Mouse (Mus musculus): Measurements from ENCODE around the gene Prss46. TPM values are rescaled to one million over a fixed set of nuclear protein-coding genes. Genes with fewer than 3 reads are reported as not detected.

The Prss46 gene
- total and polyA plus RNA-seq, 2 experiments from 2014 or later = not detected

DNA sequence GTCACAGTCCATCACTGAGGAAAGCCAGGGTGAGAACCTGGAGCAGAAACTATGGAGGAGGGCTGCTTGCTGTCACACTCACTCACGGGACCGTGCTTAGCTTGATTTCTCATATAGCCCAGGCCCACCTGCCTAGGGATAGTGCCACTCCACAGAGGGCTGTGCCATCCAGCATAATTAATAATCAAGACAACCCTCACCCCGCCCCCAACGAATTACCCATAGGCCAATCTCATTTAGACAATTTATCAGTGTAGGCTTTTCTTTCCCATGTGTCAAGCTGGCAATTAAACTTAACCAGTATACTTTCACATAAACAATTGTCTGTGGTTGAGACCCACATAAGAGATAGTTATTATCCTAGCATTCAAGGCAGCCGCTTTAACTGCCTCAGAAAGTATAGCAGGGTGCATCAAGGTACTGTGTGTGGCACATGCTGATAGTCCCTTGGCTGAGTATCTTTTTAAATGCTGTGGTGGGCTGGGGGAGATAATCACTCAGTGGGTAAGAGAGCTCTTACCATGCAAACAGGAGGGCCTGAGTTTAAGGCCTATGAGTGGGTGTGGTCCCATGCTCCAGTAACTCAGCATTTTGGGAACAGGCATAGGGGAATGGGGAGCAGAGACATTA is 14.8 kb downstream of the Prss46 start:
- no peaks in the 10 kb centered on the region for H3K9me3 ChIP-seq (replicated peaks; ENCODE audit: control insufficient read depth, low read length)
- no peak overlapping the region for H3K9ac ChIP-seq (replicated peaks; ENCODE audit: low read depth, low read length)

DNA sequence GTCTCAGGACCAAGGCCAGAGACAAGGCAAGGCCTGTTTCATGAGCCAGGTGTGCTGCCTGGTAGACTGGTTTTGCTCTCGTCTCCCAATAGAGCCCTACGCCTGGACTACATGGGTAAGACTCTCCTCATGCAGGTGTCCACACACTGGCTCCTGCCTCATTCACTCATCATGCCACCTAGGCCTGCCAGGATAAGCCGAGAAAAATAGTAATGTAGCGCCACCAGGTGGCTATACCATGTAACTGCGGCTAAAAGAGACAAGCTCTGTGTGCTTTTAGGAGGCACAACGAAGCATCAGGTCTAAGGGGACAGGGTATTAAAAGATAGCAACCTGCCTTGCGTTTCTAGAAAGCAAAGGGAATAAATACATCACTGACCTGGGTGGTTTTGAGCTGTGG is 26.7 kb downstream of the Prss46 start:
- Histone ChIP-seq H3K4me1 (ENCODE audit: control insufficient read depth, insufficient read depth) (peaks cover 11% of the 10 kb centered on the region; the same call in 1 of the 2 replicates), H3K27ac (ENCODE audit: low read depth) (no peak overlapping the region), H3K4me3 (ENCODE audit: low read depth, low read length) (no peak overlapping the region), H3K4me2 (ENCODE audit: low read depth, low read length) (no peak overlapping the region), H3K9ac (replicated peaks; ENCODE audit: low read depth, low read length) (no peak overlapping the region), H3K27me3 (ENCODE audit: control insufficient read depth, insufficient read depth, low read length) (peaks cover 16% of the 10 kb centered on the region), H3K36me3 (replicated peaks; ENCODE audit: control insufficient read depth, insufficient read depth, low read length) (no peaks in the 10 kb centered on the region), H3K9me3 (replicated peaks; ENCODE audit: control insufficient read depth, low read length) (no peaks in the 10 kb centered on the region)
- TF ChIP-seq CTCF (IDR thresholded peaks at IDR 0.05; ENCODE audit: low read depth) (peak; percentile 78), EP300 (IDR thresholded peaks at IDR 0.05; ENCODE audit: low read depth) (no peak)
- DNase-seq (ENCODE audit: low spot score) = no peak
- 20% methylated on average over 7 of the region's 7 CpGs for WGBS
- 0 out of 2 replicates have a peak, but pooled peaks have one; percentile 13 for ATAC-seq (ENCODE audit: insufficient read depth, low read depth)

More for the DNA sequence above, 14.8 kb downstream of the Prss46 start:
- Histone ChIP-seq H3K27me3 (ENCODE audit: control insufficient read depth, insufficient read depth, low read length) (peaks cover 21% of the 10 kb centered on the region), H3K4me1 (ENCODE audit: control insufficient read depth, insufficient read depth) (no peaks in the 10 kb centered on the region), H3K36me3 (replicated peaks; ENCODE audit: control insufficient read depth, insufficient read depth, low read length) (no peaks in the 10 kb centered on the region), H3K4me2 (ENCODE audit: low read depth, low read length) (no peak overlapping the region), H3K27ac (ENCODE audit: low read depth) (no peak overlapping the region), H3K4me3 (ENCODE audit: low read depth, low read length) (no peak overlapping the region)
- WGBS = 91% methylated on average over 5 of the region's 5 CpGs
- no peak for DNase-seq (ENCODE audit: low spot score)
- TF ChIP-seq CTCF (IDR thresholded peaks at IDR 0.05; ENCODE audit: low read depth) = no peak
- no peak for TF ChIP-seq EP300 (IDR thresholded peaks at IDR 0.05; ENCODE audit: low read depth)
- no peak for ATAC-seq (ENCODE audit: insufficient read depth, low read depth)

DNA sequence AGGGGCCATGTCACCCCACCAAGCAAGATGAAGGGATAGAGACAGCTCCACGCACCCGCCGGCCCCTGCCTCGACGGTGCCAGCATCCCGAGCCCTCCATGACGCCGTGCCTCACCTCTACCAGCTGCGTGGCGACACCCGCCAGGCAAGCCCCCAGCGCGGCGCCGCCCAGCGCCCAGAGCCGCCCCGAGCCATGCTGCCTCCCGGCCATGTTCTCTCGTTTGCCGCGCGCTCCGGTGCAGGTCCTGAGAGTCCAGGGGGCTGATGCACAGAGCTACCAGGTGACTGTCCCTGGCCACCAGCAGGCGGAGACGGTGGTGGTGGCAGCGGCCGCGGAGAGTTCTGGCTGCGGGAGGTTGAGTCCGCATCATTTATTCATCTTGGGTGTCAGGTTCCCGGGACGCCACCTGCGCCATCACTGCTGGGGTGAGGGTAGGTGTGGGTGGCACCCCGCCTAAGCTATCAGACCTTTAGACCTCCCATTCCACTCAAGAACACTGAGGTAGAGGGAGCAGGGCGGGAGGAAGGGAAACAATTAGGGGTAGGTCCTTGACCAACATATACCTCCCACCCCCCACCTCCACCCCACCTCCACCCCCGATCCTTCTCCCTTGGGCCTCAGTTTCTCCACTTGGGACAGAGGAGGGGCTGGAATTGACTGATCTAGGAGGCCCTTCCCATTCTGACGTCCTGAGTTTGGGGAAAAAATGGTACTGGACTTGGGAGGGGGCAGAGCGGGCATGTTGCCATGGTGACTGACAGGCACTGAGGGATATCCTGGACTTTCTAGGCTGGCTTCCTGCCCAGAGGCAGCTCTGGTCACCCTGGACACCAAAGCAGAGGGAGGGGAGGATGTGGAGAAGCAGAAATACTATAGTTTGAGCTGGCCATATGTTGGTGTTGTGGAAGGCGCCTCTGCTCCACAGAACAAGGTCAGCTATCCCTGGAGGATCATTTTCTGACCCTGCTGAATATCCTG is 29.7 kb downstream of the Prss46 start:
- Histone ChIP-seq H3K36me3 (replicated peaks; ENCODE audit: control insufficient read depth, insufficient read depth, low read length) (no peaks in the 10 kb centered on the region), H3K9me3 (replicated peaks; ENCODE audit: control insufficient read depth, low read length) (no peaks in the 10 kb centered on the region), H3K4me1 (ENCODE audit: control insufficient read depth, insufficient read depth) (peaks cover 27% of the 10 kb centered on the region), H3K27me3 (ENCODE audit: control insufficient read depth, insufficient read depth, low read length) (peaks cover 16% of the 10 kb centered on the region), H3K4me2 (ENCODE audit: low read depth, low read length) (peak overlapping the region; percentile 58), H3K4me3 (ENCODE audit: low read depth, low read length) (peak overlapping the region; percentile 26), H3K27ac (ENCODE audit: low read depth) (no peak overlapping the region), H3K9ac (replicated peaks; ENCODE audit: low read depth, low read length) (0 out of 2 replicates have a peak overlapping the region, but pooled peaks have one; percentile 16)
- 16% methylated on average over 40 of the region's 40 CpGs for WGBS
- TF ChIP-seq CTCF (IDR thresholded peaks at IDR 0.05; ENCODE audit: low read depth) (no peak), EP300 (IDR thresholded peaks at IDR 0.05; ENCODE audit: low read depth) (no peak)
- DNase-seq (ENCODE audit: low spot score) (no peak), ATAC-seq (ENCODE audit: insufficient read depth, low read depth) (no peak)

- Histone ChIP-seq H3K9ac (replicated peaks; ENCODE audit: low read depth, low read length) (no peak overlapping the region), H3K9me3 (replicated peaks; ENCODE audit: control insufficient read depth, low read length) (no peaks in the 10 kb centered on the region), H3K27ac (ENCODE audit: low read depth) (no peak overlapping the region), H3K36me3 (replicated peaks; ENCODE audit: control insufficient read depth, insufficient read depth, low read length) (no peaks in the 10 kb centered on the region), H3K4me1 (ENCODE audit: control insufficient read depth, insufficient read depth) (peaks cover 33% of the 10 kb centered on the region), H3K4me3 (ENCODE audit: low read depth, low read length) (no peak overlapping the region), H3K27me3 (ENCODE audit: control insufficient read depth, insufficient read depth, low read length) (peaks cover 16% of the 10 kb centered on the region), H3K4me2 (ENCODE audit: low read depth, low read length) (no peak overlapping the region)
- no peak for ATAC-seq (ENCODE audit: insufficient read depth, low read depth)
- TF ChIP-seq EP300 (IDR thresholded peaks at IDR 0.05; ENCODE audit: low read depth) = no peak
- TF ChIP-seq CTCF (IDR thresholded peaks at IDR 0.05; ENCODE audit: low read depth) = no peak
- DNase-seq (ENCODE audit: low spot score) = no peak
- WGBS = 33% methylated on average over 3 of the region's 3 CpGs
Measured at GRCm38 (mm10) chr9:110874660-110875191, 30.4 kb downstream of the Prss46 start.

GRCm38 (mm10) chr9:110875288-110875695 is 31.0 kb downstream of the Prss46 start:
- ATAC-seq (ENCODE audit: insufficient read depth, low read depth) = no peak
- H3K4me1 ChIP-seq (ENCODE audit: control insufficient read depth, insufficient read depth) = peaks cover 34% of the 10 kb centered on the region
- no peak for TF ChIP-seq CTCF (IDR thresholded peaks at IDR 0.05; ENCODE audit: low read depth)
- peaks cover 16% of the 10 kb centered on the region for H3K27me3 ChIP-seq (ENCODE audit: control insufficient read depth, insufficient read depth, low read length)
- no peak for DNase-seq (ENCODE audit: low spot score)
- H3K36me3 ChIP-seq (replicated peaks; ENCODE audit: control insufficient read depth, insufficient read depth, low read length) = no peaks in the 10 kb centered on the region
- H3K9me3 ChIP-seq (replicated peaks; ENCODE audit: control insufficient read depth, low read length) = no peaks in the 10 kb centered on the region
- H3K4me2 ChIP-seq (ENCODE audit: low read depth, low read length) = no peak overlapping the region
- 44% methylated on average over 5 of the region's 6 CpGs for WGBS
- no peak overlapping the region for H3K4me3 ChIP-seq (ENCODE audit: low read depth, low read length)
- H3K27ac ChIP-seq (ENCODE audit: low read depth) = no peak overlapping the region
- no peak overlapping the region for H3K9ac ChIP-seq (replicated peaks; ENCODE audit: low read depth, low read length)
